Mouse (Mus musculus) heart, postnatal 10 days (tissue): ENCODE measurements around the gene Cd38. TPM values are rescaled to one million over a fixed set of nuclear protein-coding genes. Genes with fewer than 3 reads are reported as not detected.

Source experiments
- DNase-seq, 2 experiments: peaks; one replicate each; pipeline ENCODE4 v3.0.0; 2021
- intact Hi-C: fragments of 180-260 bp; cut with DNase I; formaldehyde crosslinking; loops from one replicate; pipeline ENCODE4 v1.15.1; 2025
- total RNA-seq, 2 experiments: library from RNA; stranded (reverse); gene quantifications; 2 replicates each; pipeline ENCODE4 v1.2.3; 2021

Cd38 gene
- 10 to 100 TPM; 10.5 to 12.7 TPM for total RNA-seq

- DNase-seq: no peak
- intact Hi-C loops: loop anchor here (2.0 kb wide), 1 partner anchor 13 kb away; no protein-coding TSS in a partner anchor
These were observed at the start of gene Cd38 for GRCm38 (mm10) chr5:43868253-43868652. TSS of gene Cd38 (plus strand) at chr5:43868553.

- peak in 1 of 2 experiments; percentile 11 for DNase-seq
- intact Hi-C loops: no loop called here
These were observed 49.7 kb upstream of the Cd38 start, which contains the start of gene Bst1 for GRCm38 (mm10) chr5:43818695-43819094. TSS of gene Bst1 (plus strand) at chr5:43818885.

- intact Hi-C loops: no loop called here
- no peak for DNase-seq
These were observed 47.6 kb upstream of the Cd38 start for GRCm38 (mm10) chr5:43820785-43821184.

DNA sequence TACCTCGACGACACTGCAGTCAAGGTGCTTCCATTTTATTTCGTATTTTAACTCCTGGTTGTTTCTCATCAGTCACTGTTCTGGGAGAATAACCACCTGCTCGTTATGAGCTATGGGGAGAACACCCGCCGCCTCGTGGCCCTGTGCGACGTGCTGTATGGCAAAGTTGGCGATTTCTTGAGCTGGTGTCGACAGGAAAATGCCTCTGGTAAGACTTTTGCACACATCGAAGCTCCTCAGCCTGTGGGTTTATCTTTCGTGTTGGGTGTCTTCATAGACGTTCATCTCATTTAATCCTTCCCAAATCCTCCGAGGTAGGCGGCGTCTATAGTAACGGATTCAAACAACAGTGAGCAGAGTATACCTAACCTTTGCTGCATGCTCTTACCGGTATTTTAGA, 46.8 kb upstream of the Cd38 start, which contains the start of gene Fbxl5:
Gene Fbxl5 (minus strand): TSS at position 101 of the 400 bp plus-strand sequence.
- DNase-seq: no peak
- intact Hi-C loops: no loop called here

GRCm38 (mm10) chr5:43822199-43822598, 46.2 kb upstream of the Cd38 start:
- intact Hi-C loops: no loop called here
- no peak for DNase-seq

DNA sequence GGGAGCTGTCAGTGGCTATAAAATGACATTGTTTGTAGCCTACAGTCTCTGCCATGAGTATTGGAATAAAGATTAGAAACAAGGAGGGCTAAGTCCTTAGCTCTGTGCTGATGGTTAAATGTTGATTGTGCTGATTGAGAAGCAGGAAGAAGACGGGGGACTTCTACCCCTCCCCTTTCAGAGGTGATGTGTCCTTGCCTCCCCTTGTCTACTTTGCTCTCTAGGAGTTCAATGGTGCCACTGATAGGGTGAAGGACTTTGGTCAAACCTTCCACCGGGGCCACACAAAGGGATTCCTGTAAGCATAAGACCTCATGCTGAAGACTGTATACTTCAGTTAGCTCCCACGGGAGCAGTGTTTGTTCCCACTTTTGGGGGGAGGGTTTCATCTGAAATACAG, 45.5 kb upstream of the Cd38 start:
- no peak for DNase-seq
- intact Hi-C loops: no loop called here

GRCm38 (mm10) chr5:43824580-43824979, 43.8 kb upstream of the Cd38 start:
- intact Hi-C loops: no loop called here
- no peak for DNase-seq

GRCm38 (mm10) chr5:43826883-43827282, 41.5 kb upstream of the Cd38 start:
- intact Hi-C loops: no loop called here
- DNase-seq: no peak

- intact Hi-C loops: no loop called here
- DNase-seq: no peak
These were observed 41.0 kb upstream of the Cd38 start for GRCm38 (mm10) chr5:43827366-43827765.

DNA sequence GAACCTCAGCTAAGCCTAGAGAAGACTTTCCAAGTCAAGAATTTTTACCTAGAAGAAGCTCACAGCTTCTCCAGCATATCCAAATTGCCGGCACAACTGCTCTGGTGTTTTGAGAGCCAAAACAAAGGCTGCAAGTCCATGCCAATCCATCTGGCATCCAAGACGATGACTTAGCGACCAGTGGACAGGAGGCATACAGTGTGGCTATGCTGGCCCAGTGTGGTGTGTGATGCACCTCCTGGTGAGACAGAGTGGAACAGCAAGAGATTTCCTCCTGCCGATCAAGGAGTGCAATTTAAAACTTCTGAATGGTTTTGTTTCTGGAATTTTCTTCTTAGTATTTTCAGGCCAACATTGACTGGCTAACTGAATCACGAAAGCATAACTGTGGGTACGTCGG, 31.8 kb upstream of the Cd38 start:
- intact Hi-C loops: loop anchor here (5.0 kb wide), 1 partner anchor 164 kb away; no protein-coding TSS in a partner anchor
- DNase-seq: no peak

DNA sequence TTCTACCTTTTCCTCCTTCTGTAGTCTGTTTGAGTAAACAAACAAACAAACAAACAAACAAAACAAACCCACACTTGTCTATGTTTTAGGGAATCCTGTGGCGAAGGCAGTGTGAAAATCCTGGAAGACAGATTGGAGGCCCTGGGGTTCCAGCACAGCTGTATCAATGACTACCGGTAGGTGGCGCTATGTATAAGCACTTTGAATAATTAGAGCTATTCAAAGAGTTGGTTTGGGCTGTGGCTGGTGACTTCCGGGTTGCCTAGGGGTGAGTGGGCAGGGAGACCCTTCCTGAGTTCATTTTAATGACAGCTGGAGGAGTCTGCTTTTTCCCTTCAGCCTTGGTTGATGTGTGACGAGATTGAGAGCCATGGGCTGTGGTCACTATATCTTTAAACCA, 31.0 kb upstream of the Cd38 start:
- peak in 1 of 2 experiments; percentile 64 for DNase-seq

GRCm38 (mm10) chr5:43841144-43842010, 27.0 kb upstream of the Cd38 start:
- intact Hi-C loops: loop anchor here (1.0 to 5.0 kb wide), 5 partner anchors 51 to 426 kb away; partner anchors contain the start of gene Prom1
- DNase-seq: peak; percentile 62 to 77

More for the DNA sequence above, 31.0 kb upstream of the Cd38 start:
- intact Hi-C loops: loop anchor here (5.0 kb wide), 1 partner anchor 165 kb away; no protein-coding TSS in a partner anchor

DNA sequence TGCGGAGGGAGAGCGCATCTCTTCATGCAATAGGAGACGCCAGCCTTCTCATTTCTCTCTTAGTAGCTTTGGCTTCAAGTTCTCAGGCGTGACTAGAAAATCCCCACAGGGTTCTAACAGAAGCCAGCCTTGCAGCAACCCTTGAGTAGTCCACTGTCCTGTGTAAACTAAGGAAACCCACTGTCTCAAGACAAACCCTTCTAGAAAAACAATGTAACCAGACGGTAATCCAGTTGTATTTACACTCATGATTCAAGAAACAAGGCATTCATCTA, 26.4 kb upstream of the Cd38 start:
- peak in 1 of 2 experiments; percentile 18 for DNase-seq
- intact Hi-C loops: loop anchor here (5.0 kb wide), 4 partner anchors 50 to 425 kb away; partner anchors contain the start of gene Prom1

GRCm38 (mm10) chr5:43842576-43843155, 25.7 kb upstream of the Cd38 start:
- intact Hi-C loops: loop anchor here (5.0 kb wide), 4 partner anchors 50 to 425 kb away; partner anchors contain the start of gene Prom1
- DNase-seq: no peak

DNA sequence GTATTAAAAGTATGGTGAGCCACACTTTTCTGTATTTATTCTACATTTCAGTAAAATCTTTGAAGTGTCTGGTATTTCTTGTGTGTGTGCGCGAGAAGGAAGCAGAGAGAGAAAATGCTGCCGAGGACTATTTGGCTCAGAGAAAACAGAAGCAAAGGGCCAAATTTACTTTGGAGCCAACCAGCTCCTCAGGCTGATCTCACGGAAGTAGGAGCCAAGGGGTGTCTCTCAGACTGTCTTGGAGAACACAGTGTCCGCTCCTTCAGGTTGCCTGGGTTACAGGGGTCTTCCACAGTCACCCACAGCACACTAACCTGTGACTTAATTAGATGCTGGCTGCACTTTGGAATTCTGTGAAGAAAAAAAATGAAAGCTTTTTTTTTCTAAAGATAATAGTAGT, 23.3 kb upstream of the Cd38 start:
- DNase-seq: peak in 1 of 2 experiments; percentile 36
- intact Hi-C loops: no loop called here

GRCm38 (mm10) chr5:43845646-43846045, 22.7 kb upstream of the Cd38 start:
- DNase-seq: no peak
- intact Hi-C loops: no loop called here

- intact Hi-C loops: no loop called here
- no peak for DNase-seq
These were observed 22.1 kb upstream of the Cd38 start for GRCm38 (mm10) chr5:43846227-43846626.

GRCm38 (mm10) chr5:43847555-43847954, 20.8 kb upstream of the Cd38 start:
- no peak for DNase-seq
- intact Hi-C loops: no loop called here

DNA sequence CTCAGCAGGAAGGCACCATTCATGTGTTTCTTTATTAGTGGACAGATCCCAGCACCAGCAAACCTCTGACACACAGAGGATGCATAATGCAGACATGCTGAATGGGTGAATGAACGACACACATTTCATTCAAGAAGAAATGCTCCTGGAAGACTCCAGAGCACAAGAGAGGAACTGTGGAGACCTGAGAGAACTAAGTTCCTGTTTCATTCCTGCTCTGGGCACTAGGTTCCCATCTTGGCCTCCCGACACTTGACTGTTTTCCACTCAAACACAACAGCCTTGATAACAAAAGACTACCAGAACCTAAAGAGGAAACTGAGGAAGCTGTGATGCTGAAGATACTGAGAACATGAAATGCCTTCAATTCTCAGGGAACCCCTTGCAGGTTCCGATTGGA, 20.1 kb upstream of the Cd38 start:
- intact Hi-C loops: no loop called here
- DNase-seq: no peak

GRCm38 (mm10) chr5:43853096-43853867, 15.1 kb upstream of the Cd38 start:
- no peak for DNase-seq
- intact Hi-C loops: no loop called here
